Mouse (Mus musculus): Measurements from ENCODE around the gene Engase.

The Engase gene

DNA sequence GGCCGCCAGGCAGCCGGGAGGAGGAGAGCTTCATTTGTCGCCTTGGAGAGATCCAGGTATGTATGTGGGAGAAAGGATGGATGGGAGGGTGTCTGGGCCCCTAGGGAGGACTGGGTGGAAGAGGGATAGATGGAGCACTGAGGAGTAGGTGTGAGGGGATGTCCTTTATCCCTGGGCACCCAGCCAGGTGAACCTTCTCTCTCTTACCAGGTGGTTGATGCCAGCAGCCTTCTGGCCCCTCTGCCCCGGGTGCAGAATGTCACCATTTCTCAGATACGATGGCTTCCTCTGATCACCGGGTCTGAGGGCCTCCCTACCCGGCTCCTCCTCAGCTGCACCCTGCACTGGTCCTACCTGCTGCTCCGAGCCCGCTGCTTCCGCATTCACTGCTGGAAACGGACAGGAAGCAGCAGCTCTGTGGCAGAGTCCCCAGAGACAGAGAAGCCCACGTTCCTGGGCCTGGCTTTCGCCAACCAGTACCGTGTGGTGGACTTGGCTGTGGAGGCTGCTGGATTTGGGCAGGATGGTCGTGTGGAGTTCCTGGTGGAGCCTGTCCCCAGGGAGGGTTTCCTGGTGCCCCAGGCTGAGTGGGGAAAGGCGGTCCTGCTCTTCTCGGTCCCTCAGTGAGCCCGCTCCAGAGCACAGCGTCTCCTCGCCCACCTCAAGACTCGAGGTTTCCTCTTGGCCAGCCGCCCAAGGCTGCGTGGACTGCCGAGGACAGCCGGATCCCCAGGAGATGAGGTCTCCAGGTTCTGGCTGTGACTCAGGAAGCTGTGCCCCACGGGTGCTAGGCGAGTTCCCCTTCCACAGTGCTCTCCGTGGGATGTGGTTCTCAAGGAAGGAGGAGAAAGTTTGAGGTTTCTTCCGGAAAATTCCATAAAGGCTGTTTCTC lies 10.5 kb downstream of the Engase start:
- DNase-seq (ENCODE audit: low read depth, low spot score): no peak

DNA sequence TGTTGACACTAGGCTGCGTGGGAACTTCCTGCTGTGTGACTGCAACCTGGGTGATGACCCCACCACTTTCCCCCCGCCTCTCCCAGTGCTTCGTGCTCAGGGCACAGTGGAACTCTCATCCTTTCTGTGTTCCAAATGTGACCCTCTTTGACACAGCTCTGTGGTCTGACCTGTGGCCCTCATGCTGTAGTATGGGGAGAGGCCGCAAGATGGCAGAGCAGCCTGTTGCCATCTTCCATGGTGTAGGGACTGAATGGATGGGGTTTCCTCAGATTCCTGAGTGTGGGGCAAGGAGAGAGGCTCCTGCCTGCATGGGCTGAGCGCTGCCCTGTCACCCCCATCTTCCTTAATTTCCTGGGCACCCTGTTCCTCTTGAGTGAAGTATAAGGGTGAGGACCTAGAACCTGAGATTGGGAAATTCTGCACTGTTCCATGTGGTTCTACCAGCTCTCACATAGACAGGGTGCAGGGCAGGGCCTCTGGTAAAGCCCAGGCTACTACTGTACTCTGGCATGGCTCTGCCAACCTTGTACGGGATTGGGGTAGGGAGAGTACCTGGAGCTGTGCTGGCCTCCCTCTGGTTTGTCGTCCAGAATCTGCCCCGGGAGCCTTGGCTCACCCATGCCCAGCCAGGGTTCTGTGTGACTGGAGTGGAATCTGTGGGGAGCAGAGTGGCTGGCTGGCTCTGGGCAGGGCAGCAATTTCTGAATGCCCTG lies 11.7 kb downstream of the Engase start:
- DNase-seq (ENCODE audit: low read depth, low spot score): no peak

DNA sequence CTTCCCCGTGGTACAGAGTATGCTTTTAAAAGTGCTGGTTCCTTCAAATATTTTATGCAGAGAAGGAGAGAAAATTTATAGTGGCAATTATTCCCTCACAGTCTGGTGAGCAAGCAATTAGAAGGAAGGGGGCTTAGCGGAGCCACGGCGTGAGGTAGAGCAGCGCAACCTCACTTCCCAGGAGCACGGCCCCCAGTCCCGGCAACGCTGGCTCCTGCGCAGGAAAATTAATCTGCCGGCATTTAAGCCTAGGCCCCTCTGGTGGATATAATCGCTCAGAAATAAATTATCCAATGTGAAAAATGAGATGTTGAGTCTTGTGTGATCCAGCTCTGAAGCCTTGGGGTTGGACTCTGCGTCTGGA lies 12.3 kb downstream of the Engase start:
- DNase-seq (ENCODE audit: low read depth, low spot score): no peak

DNA sequence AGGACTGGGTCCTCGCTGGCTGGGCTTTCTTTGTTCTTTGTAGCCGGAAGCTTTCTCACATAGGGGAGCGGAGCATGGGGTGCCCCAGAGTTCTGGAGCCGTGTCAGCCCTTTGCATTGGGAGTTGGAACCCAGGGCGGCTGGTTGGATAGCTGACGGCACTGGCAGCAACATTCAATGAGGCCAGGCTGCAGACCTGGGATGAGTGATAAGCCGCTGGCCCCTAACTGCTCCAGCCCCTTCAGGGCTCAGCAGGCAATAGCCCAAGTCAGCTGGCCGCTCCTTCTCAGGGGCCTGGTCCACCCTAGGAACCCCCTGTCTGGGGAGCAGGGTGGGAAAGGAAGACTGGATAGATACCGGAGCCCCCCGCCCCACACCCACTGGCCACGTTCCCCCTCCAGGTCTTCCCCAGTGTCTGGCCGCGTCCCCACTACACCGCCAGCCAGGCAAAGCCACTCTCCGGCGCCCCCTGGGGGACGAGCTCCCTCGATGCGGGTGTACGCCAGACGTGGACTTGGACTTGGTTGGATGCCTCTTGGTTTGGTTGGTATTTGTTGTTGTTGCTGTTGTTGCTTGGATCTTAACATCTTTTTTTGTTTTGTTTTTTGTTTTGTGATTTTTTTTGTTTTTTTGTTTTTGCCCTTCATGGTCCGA lies 14.1 kb downstream of the Engase start:
- no peak for DNase-seq (ENCODE audit: low read depth, low spot score)

DNA sequence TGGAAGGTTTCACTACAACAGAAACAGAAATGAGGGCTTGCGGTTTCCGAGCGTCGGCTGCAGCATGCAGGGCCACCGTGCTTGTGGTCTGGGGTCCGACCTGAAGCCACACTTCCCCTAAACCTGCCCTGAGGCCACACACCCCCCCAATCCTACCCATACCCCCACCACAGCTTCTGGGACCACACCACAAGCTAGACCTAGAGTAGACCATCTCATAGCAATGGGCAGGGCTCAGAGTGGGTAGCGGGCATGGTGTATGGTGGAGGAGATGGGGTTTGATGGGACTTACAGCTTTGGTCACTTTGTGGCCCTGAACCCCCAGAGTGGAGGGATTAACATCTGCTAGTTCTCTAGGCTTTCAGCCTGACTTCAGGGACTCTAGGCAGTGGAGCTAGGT lies 14.6 kb downstream of the Engase start:
- no peak for DNase-seq (ENCODE audit: low read depth, low spot score)

DNA sequence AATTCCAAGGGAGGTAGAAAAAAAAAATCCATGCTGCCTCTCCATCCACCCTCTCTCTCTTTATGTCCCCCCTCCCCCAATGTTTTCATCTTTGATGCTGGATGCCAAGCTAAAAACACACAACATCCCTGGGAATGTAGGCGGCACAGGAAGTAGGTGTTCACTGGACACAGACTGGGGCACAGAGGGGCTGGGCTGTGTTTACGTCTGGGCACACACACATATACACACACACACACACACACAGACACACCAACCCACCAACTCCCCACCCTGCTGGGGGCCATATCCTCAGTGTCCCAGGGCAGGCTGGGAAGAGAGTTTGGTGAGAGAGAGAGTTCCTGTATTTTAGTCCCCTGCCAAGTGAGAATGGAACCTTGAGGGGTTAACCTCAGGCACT lies 16.8 kb downstream of the Engase start:
- DNase-seq (ENCODE audit: low read depth, low spot score): no peak

DNA sequence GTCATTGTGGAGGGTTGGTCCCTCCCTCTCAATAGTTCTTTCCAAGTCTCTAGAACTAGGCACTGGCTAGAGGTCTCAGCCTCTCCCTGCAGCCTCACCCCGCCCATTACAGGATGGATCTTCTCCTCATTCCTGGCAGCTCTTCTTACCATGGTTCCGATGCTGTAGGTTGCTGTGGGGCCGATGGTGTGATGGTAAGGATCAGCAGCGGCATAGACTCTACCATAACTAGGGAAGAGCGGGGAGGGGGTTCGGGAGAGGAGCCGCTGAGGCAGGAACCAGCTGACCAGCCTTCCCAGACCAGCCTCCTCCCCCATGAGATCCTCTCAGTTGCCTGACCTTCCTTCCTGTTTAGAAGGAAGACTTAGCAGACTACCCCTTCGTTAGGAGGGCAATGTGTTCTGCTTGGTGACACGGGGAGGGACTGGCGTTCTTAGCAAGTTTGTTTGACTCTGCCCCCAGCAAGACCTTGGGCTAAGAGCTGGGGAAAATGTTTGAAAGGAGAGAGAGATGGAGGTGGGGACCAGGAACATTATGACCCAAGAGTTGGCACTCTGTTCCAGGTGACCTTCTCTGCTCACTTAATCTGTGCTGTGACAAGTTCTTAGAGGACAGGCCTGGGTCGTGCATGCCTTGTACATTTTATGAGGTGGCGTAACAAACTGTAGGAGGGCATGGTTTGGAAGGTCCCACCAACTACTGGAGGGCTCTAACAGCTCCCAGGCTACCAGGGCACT lies 17.5 kb downstream of the Engase start:
- no peak for DNase-seq (ENCODE audit: low read depth, low spot score)

DNA sequence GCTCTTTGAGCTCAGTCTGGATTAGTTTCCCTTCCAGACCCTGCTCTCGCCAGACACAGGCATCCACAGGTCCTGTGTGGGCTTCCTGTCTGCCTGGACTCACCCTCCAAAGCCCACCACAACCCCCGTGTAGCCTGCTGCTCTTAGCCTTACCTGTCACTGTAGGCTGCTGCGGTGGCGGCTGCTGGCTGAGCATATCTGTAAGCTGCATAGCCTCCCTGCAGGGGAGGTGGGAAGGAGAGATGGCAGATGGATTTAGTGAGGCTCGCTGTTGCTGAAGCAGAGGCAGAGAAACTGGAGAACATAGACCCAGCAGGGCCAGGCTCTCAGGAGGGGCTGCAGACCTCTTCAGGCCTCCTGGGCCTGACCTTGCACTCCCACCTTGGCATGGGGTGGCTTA lies 18.4 kb downstream of the Engase start:
- DNase-seq (ENCODE audit: low read depth, low spot score): no peak

DNA sequence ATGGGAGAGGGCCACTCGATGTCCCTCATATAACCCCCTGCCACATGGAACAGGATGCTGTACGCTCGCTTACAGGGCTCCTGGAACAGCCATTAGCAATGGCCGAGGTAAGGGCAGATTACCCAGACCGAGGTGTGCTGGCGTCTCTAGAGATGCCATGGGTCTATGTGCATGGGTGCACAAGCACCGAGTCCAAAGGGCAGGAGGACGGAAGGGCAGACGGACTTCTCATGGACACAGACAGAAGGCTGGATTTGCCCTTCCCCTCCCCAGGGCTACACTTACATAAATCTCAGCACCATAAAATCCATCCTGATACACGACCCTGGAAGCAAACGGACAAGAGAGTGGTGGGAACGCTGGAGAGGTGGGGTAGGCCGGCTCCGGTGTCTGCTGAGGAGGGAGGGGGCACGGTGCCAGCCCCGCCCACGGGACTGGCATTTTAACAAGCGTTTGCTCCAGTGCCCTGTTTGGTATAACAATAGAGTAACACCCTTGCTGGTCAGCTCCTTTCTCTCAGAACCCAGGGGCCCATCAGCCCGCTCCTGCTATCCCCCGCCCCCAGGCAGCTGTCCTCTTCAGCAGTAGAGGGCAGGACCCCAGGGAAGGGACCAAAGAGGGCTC lies 19.5 kb downstream of the Engase start:
- DNase-seq (ENCODE audit: low read depth, low spot score): no peak

DNA sequence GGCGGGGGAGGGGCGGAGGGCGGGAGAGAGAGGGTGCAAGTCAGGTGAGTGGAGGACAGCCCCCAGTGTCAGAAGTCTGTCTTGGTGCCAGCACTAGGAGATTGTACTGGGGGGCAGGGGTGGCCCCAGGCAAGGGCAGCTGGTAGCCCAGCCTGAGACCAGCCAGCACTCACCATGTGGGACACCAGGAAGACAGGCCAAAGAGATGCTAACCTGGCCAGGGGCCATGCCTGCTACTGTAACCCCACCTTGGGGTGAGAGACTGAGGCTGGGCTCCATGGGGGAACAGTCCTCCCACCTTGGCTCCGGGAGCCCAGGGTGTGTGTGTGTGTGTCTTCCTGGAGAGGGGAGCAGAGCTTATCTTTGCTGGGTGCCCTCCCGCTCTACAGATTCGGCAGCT lies 26.4 kb downstream of the Engase start:
- DNase-seq (ENCODE audit: low read depth, low spot score): no peak

DNA sequence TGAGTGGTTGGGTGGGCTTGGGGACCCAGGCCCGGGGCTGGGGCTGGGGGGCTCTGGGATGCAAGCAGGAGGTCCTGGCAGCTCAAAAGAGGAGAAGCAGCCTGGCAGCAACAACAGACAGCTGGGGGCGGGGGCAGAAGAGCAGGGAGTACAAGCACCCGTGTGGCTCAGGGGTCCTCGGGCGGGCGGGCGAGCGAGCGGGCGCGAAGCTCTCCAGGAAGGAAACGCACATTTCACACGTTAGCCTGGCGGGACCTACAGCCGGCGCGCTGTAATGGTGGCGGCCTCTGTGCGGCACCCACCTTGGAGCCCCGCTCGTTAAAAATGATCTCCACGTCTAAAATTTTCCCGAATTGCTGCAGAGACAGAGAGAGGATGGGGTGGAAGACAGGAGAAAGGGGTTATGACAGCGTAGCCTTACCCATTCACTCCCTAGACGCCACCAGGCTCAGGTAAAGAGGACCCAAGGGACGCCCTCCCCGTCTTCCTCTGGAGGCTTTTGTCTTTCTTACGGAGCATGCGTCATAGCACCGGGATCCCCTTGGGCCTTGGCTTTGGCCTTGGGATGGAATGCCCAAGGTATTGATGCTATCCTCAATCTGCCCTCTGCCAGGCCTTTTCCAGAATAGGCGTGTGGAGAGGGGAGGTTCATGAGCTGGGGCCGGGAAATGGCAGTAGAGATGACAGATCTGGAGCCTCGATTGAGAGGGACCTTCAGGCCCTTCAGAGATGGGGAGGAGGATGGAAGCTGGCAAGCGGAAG lies 27.0 kb downstream of the Engase start:
- DNase-seq (ENCODE audit: low read depth, low spot score): no peak

DNA sequence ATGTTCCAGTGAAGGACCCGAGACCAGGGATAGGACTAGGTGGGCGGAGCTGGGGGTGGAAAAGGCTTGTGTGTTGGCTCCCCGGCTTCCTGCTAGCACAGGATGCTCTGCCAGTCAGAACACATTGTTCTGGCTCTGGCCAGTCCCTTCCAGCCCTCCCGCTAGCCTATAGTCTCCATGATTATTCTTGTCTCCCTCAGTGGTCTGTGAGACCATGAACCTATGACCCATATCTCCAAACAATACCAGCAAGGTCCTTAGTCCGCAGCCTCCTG lies 27.5 kb downstream of the Engase start:
- no peak for DNase-seq (ENCODE audit: low read depth, low spot score)

DNA sequence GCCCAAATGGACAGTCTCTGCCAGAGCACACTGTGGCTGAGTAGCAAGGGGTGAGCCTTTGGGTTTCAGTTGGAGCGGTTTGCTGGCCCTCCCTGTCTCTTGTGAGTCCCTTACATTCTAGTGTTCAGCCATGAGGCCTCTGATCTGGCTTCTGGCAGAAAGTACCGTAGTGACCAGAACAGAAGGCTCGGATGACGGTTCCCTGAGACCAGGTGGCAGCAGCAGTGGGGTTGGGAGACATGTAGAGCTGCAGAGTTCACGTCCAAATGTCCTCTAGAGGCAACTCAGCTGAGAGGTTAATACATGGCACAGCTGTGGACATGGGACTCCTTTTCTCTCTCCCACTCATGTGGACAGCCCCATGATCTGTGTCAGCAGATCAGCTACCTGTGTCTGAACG lies 30.5 kb downstream of the Engase start:
- no peak for DNase-seq (ENCODE audit: low read depth, low spot score)

DNA sequence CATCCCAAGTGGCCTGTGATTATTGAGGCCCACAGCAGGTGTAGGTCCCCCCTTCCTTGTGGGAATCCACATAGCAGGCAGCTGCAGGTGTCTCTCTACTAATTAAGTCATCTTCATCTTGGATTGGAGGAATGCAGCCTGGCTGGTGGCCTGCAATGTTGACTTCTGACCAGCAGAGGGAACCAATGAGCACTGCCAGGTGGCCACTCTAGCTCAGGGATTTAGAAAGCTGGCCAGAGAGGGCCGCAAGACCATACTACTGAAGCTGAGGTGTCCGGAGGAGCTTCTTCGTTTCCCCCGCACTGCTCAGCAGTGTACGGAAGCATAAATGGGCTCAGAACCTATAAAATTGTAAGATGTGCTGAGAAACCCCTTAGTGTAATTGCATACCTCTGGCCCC lies 31.3 kb downstream of the Engase start:
- DNase-seq (ENCODE audit: low read depth, low spot score): no peak

DNA sequence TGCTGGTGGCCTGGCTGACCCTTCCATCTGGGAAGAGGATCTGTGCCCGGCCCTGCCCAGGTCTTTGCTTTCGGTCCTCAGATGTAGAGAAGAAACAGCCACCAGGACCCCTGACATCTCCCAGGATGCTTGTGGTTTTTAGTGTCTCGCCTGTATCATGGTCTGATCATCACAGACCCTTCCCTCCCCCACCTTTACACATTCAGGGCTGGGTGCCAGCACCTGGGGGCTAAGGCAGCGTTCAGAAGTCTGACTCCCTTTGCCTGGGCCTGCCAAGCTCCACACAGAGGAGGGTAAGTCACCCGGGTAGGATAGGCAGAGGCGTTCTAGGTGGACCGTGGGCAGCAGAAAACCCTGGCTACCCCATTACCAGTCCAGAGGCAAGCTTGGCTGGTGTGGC lies 31.7 kb downstream of the Engase start:
- no peak for DNase-seq (ENCODE audit: low read depth, low spot score)

DNA sequence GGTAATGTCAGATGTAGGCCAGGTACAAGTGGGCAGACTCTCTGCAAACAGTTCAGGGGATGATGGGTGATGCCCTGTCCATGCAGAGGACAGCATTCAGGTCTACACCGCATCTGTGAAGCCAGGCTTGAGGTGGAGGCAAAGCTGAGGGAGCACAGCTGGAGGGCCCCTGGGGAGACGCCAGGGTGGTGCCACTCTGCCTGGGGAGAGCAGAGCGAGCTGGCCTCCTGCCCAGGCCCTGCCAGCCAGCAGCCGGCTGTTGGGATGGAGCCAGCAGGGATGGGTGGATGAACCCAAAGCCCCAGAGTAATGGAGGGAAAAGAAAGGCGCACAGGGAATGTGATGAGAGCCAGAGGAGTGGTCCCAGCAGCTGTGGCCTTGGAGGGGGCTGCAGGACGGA lies 35.2 kb downstream of the Engase start:
- no peak for DNase-seq (ENCODE audit: low read depth, low spot score)

DNA sequence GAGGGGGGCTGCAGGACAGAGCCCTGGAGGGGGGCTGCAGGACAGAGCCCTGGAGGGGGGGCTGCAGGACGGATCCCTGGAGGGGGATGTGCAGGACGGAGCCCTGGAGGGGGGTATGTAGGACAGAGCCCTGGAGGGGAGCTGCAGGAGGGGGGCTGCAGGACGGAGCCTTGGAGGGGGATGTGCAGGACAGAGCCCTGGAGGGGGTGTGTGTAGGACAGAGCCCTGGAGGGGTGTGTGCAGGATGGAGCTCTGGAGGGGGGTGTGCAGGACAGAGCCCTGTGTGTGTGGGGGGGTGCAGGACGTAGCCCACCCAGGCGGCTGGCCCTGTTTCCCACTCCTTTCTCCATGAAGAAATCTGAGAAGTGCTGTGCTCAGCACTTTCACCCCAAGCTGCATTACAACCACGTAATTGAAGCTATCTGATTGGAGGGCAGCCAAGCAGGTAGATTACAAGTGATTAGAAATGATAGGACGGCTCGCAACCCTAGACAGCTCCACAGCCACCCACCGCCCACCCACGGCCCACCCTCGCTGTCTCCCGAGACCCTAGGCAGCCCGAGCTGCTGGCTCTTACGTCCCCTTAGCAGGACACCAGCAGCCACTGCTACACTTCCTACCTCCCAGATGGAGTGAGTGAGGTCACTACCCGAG lies 35.8 kb downstream of the Engase start:
- no peak for DNase-seq (ENCODE audit: low read depth, low spot score)

DNA sequence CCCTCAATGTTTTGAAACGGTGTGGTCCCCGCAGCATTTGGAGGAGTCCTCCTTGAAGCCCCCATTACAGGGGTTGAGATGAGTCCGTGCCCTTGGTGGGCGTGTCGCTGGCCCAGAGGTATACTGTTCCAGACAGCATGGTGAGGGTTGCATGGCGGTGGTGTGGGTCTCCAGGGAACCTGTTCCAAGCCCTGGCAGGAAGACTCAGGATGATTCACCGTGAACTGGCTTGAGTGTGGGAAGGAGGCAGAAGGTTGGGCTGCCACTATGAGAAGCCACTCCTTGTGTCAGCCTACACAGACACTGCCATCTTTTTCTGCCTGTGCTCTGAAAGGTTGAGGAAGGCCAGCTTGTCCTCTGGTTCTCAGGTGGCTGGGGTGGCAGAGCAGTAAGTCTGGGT lies 41.3 kb downstream of the Engase start:
- DNase-seq (ENCODE audit: low read depth, low spot score): no peak

DNA sequence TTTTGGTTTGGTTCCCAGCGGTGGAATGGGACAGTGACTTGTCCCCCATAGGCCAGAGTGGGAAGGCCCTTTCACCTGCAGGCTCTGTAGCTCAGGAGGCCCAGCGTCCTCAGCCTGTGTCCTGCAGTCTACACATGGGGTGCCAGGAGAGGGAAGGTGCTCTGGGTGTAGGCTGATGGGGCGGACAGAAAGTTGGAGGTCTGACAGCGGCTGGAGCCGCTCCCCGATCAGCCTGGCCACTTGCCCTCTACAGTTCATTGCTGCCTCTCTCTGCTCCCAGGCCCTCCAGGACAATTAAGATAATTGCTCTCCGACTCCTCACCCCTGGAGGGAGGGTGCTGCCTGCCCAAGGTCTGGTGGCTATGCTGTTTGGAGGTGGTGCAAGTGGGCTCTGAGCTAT lies 42.1 kb downstream of the Engase start:
- DNase-seq (ENCODE audit: low read depth, low spot score): no peak

DNA sequence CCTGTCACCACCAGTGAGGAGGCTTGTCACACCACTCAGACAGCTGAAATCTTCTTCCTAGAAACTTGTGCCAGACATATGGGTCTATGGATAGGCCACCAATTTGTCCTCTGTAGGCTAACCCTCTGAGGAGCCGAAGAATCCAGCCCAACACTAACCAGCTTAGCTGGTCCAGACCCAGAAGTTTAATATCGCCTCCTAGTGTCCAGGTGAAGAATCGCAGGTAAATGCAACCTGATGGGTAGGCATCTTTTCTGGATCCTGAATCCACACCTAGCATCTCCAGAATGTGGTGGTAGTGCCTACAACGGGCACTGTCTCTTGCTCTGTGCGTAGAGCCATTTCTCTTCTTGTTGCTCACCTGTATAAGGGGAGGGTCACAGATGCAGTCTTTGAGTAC lies 43.6 kb downstream of the Engase start:
- no peak for DNase-seq (ENCODE audit: low read depth, low spot score)

DNA sequence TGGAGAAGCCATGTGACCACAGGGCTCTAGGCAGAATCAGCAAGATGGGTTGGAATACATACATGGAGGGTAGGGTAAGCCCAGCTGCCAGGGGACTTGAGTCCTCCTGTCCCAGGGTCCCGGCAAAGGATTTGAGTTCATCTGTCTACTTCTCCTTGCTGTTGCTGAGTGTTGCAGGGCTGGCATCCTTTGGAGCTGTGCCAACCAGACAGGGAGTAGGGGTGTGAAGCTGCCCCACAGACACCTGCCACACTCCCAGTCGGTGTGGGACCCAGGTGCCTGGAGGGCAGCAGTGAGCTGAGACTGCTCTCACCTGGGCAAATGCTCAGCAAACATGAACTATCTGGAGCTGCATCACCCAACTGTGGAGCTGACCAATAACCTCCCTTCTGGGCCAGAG lies 44.3 kb downstream of the Engase start:
- DNase-seq (ENCODE audit: low read depth, low spot score): no peak

All from WW6 (cell line).